Mouse (Mus musculus) kidney, adult 2 months (tissue): ENCODE data around the gene Dgki.

Source experiments
- CTCF ChIP-seq: fragments of 200-500 bp; conservative IDR thresholded peaks from 2 replicates; pipeline ENCODE4 v1.5.1; 2011; ENCODE audit warnings: low read depth, mild to moderate bottlenecking, control low read depth, low read length, moderate library complexity, mixed read lengths; ENCODE audit not compliant: insufficient read depth, insufficient read length
- POLR2A ChIP-seq: fragments of 200-500 bp; IDR thresholded peaks from one replicate; pipeline ENCODE4 v1.6.1; 2011; ENCODE audit warnings: low read depth, low read length, control low read depth

- TF ChIP-seq CTCF (no peak), POLR2A (no peak)
Observed at GRCm38 (mm10) chr6:36834695-36835265, 465.2 kb downstream of the Dgki start.
